In the genomic region with DNA sequence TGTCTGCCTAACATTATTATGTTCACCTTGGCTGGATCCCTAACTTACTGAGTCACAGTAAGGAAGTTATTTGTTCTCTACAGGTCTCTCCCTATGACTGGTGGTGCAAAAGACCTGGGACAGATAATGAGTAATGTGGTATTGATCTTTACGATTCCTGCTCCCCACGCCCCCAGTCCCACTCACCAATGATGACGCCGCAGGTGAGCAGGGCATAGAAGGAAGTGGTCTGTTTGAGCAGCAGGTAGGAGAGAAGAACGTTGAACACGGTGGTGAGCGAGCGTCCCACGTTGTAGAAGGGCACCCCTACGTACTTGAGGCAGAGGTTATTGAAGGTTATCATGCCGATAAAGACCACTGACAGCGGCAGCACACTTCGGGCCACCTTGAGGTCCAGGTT, we compare ENCODE assay signal across 8 mouse cellular contexts. TPM values are rescaled to one million over a fixed set of nuclear protein-coding genes. Genes with fewer than 3 reads are reported as not detected.
DNase-seq lines count a peak whose midpoint lies in the region; ATAC-seq and TF ChIP-seq lines count a peak whose summit lies in the region.

No protein-coding gene starts in this region.

- 48% methylated on average over 13 of the region's 13 CpGs for WGBS in heart, embryonic 13.5 days
- 72% methylated on average over 13 of the region's 13 CpGs for WGBS in hindbrain, embryonic 12.5 days
- 66% methylated on average over 13 of the region's 13 CpGs for WGBS in midbrain, embryonic 12.5 days

- H3K27me3 ChIP-seq in heart, embryonic 13.5 days (replicated peaks): peaks cover 21% of the 10 kb centered on the region
- peaks cover 16% of the 10 kb centered on the region for H3K27me3 ChIP-seq in G1E (ENCODE audit: insufficient read depth, low read length)
- H3K27me3 ChIP-seq in hindbrain, embryonic 12.5 days: peaks cover 25% of the 10 kb centered on the region
- peaks cover 35% of the 10 kb centered on the region for H3K27me3 ChIP-seq in midbrain, embryonic 12.5 days

- no peak for ATAC-seq in heart, embryonic 13.5 days (ENCODE audit: extremely low read depth, insufficient number of reproducible peaks, low FRiP score, low TSS enrichment)
- no peak for ATAC-seq in G1E (ENCODE audit: extremely low read depth, insufficient number of reproducible peaks, low FRiP score, poor library complexity, severe bottlenecking)
- ATAC-seq in hindbrain, embryonic 12.5 days (ENCODE audit: low FRiP score): no peak
- ATAC-seq in midbrain, embryonic 12.5 days (ENCODE audit: low FRiP score, low read depth): no peak

- TF ChIP-seq CTCF in G1E (IDR thresholded peaks at IDR 0.05; ENCODE audit: low read depth, low read length): no peak

- H3K36me3 ChIP-seq in heart, embryonic 13.5 days: peaks cover 16% of the 10 kb centered on the region
- peaks cover 53% of the 10 kb centered on the region for H3K36me3 ChIP-seq in G1E (replicated peaks)
- H3K36me3 ChIP-seq in hindbrain, embryonic 12.5 days: peaks cover 9% of the 10 kb centered on the region
- H3K36me3 ChIP-seq in midbrain, embryonic 12.5 days: peaks cover 11% of the 10 kb centered on the region

- peak overlapping the region; percentile 84 for H3K9ac ChIP-seq in heart, embryonic 13.5 days
- H3K9ac ChIP-seq in hindbrain, embryonic 12.5 days: peak overlapping the region; percentile 73
- H3K9ac ChIP-seq in midbrain, embryonic 12.5 days (replicated peaks): peak overlapping the region; percentile 63

- H3K9me3 ChIP-seq in heart, embryonic 13.5 days: no peaks in the 10 kb centered on the region
- no peaks in the 10 kb centered on the region for H3K9me3 ChIP-seq in G1E (replicated peaks)
- no peaks in the 10 kb centered on the region for H3K9me3 ChIP-seq in hindbrain, embryonic 12.5 days (replicated peaks)
- no peaks in the 10 kb centered on the region for H3K9me3 ChIP-seq in midbrain, embryonic 12.5 days

- no peak overlapping the region for H3K27ac ChIP-seq in heart, embryonic 13.5 days (replicated peaks)
- no peak overlapping the region for H3K27ac ChIP-seq in hindbrain, embryonic 12.5 days
- no peak overlapping the region for H3K27ac ChIP-seq in midbrain, embryonic 12.5 days (replicated peaks)

- H3K4me3 ChIP-seq in heart, embryonic 13.5 days: peak overlapping the region; percentile 75
- H3K4me3 ChIP-seq in G1E (ENCODE audit: low read depth, low read length): peak overlapping the region; percentile 82
- H3K4me3 ChIP-seq in hindbrain, embryonic 12.5 days: peak overlapping the region; percentile 80
- peak overlapping the region; percentile 79 for H3K4me3 ChIP-seq in midbrain, embryonic 12.5 days

- peaks cover 40% of the 10 kb centered on the region for H3K4me1 ChIP-seq in heart, embryonic 13.5 days
- peaks cover 80% of the 10 kb centered on the region for H3K4me1 ChIP-seq in G1E (ENCODE audit: insufficient read depth, low read depth, low read length)
- H3K4me1 ChIP-seq in hindbrain, embryonic 12.5 days: peaks cover 32% of the 10 kb centered on the region
- peaks cover 31% of the 10 kb centered on the region for H3K4me1 ChIP-seq in midbrain, embryonic 12.5 days

- DNase-seq in heart, adult 8-10 months (ENCODE audit: low spot score): no peak
- DNase-seq in G1E (ENCODE audit: low spot score): no peak
- no peak for DNase-seq in urinary bladder, postnatal 25 days (ENCODE audit: low spot score)
- no peak for DNase-seq in right cerebral cortex, postnatal 25 days
- DNase-seq in retina, embryonic 14.5 days (ENCODE audit: low spot score): no peak

- H3K4me2 ChIP-seq in heart, embryonic 13.5 days: peak overlapping the region; percentile 85
- H3K4me2 ChIP-seq in hindbrain, embryonic 12.5 days (replicated peaks): peak overlapping the region; percentile 97
- H3K4me2 ChIP-seq in midbrain, embryonic 12.5 days (replicated peaks): peak overlapping the region; percentile 96

RNA-seq across cellular contexts. Expression of a gene that starts 1.9 kb away (rescaled TPM):
- 7.7 and 8.9 TPM in 2 replicates for polyA plus RNA-seq in heart, embryonic 13.5 days (2015; fragmentation: Nextera tagmentation; extraction: Ambion mirVana)
- 1 to 10 TPM; 5.5 to 6.8 (median 6.2) TPM for total RNA-seq in heart, adult 8-10 months (2022)
- total RNA-seq in G1E (2014; fragmentation: Nextera tagmentation): 40.5 and 43.2 TPM in 2 replicates
- 8.9 and 11.4 TPM in 2 replicates for total RNA-seq in G1E (2017)
- polyA plus RNA-seq in G1E (2012): 25.1 and 31.2 TPM in 2 replicates
- polyA plus RNA-seq in hindbrain, embryonic 12.5 days (2016; fragmentation: Nextera tagmentation; extraction: Ambion mirVana): 11.9 and 12.5 TPM in 2 replicates
- 9.3 TPM in 2 replicates for polyA plus RNA-seq in midbrain, embryonic 12.5 days (2016; fragmentation: Nextera tagmentation; extraction: Ambion mirVana)

RNA-seq across cellular contexts. Expression of a gene that starts 24.6 kb away (rescaled TPM):
- polyA plus RNA-seq in heart, embryonic 13.5 days (2015; fragmentation: Nextera tagmentation; extraction: Ambion mirVana): 18.6 and 19.0 TPM in 2 replicates
- total RNA-seq in heart, adult 8-10 months (2022): 10 to 100 TPM; 22.6 to 35.6 (median 32.8) TPM
- total RNA-seq in G1E (2014; fragmentation: Nextera tagmentation) (28.7 and 30.6 TPM in 2 replicates), G1E (2017) (8.2 and 13.3 TPM in 2 replicates)
- polyA plus RNA-seq in G1E (2012): 15.8 and 18.0 TPM in 2 replicates
- 38.1 and 39.9 TPM in 2 replicates for polyA plus RNA-seq in hindbrain, embryonic 12.5 days (2016; fragmentation: Nextera tagmentation; extraction: Ambion mirVana)
- 36.1 and 37.7 TPM in 2 replicates for polyA plus RNA-seq in midbrain, embryonic 12.5 days (2016; fragmentation: Nextera tagmentation; extraction: Ambion mirVana)

RNA-seq across cellular contexts. Expression of a gene that starts 57.4 kb away (rescaled TPM):
- 6.5 and 7.5 TPM in 2 replicates for polyA plus RNA-seq in heart, embryonic 13.5 days (2015; fragmentation: Nextera tagmentation; extraction: Ambion mirVana)
- 1 to 10 TPM; 3.4 to 4.6 (median 3.9) TPM for total RNA-seq in heart, adult 8-10 months (2022)
- not detected in 2 replicates for total RNA-seq in G1E (2014; fragmentation: Nextera tagmentation)
- 0.17 and 0.22 TPM in 2 replicates for total RNA-seq in G1E (2017)
- 0.05 and 0.12 TPM in 2 replicates for polyA plus RNA-seq in G1E (2012)
- polyA plus RNA-seq in hindbrain, embryonic 12.5 days (2016; fragmentation: Nextera tagmentation; extraction: Ambion mirVana): 112 and 115 TPM in 2 replicates
- polyA plus RNA-seq in midbrain, embryonic 12.5 days (2016; fragmentation: Nextera tagmentation; extraction: Ambion mirVana): 105 and 112 TPM in 2 replicates

Comparison
In these comparisons a context has a peak if more than half of its experiments do, and no peak if none do; other contexts are left out.
1. RNA of a gene that starts 57.4 kb away (polyA plus RNA-seq): 112 to 115 TPM in hindbrain, embryonic 12.5 days and 105 to 112 TPM in midbrain, embryonic 12.5 days; 6.5 to 7.5 TPM in heart, embryonic 13.5 days and 0.05 to 0.12 TPM in G1E; every median in the first group is over 10 times any median in the second.
2. Peak in every context shown above with its lines, with median percentiles within 50 percentile points of each other: H3K4me2 ChIP-seq, H3K4me3 ChIP-seq and H3K9ac ChIP-seq.